Mouse (Mus musculus) lung, adult 10 weeks (tissue): Measurements from ENCODE around the gene Pla2g1b. TPM values are rescaled to one million over a fixed set of nuclear protein-coding genes. Genes with fewer than 3 reads are reported as not detected.

Experiments used
- polyA plus RNA-seq: library from polyadenylated mRNA; stranded (reverse); fragments of 350-450 nt; fragmentation: Illumina TruSeq; extraction: RNeasy Lipid Tissue Mini Kit (QIAGEN cat#74804); gene quantifications from one replicate; pipeline ENCODE4 v1.2.3, GENCODE M21; 2014; ENCODE audit warnings: low read depth, low replicate concordance; ENCODE audit not compliant: insufficient read depth

Gene Pla2g1b
- 47.4 TPM for polyA plus RNA-seq

DNA sequence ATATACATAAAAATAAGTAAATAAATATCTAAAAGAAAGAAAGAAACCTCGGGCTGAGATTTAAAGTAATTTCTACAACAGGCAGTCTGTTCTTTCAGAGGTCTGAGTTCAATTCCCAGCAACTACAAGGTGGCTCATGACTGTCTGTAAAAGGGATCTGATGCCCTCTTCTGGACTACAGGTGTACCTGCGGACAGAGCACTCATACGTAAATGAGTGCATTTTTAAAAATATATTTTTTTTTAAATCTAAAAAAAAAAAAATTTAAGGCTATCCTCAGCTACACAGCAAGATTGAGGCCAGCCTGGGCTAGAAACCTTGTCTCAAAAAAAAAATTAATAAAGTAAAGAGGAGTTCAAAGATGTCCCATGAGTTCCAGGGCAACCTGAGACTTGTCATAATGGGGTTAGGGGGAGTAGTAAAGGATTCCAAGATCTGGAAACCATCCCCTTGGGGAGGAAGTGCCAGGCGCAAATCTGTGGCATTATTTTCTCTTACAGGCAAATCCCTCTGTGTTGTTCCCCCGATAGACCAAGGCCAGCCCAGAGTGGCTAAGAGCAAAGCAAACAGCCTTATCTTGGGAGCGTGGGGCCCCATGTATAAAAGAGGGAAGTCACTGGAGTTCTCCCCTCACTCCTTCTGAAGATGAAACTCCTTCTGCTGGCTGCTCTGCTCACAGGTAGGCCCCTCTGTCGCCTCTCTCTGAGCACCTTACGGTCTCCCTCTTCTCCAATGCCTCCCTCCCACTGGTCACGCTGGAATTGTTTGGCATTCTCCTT is at the start of gene Pla2g1b:
TSS of gene Pla2g1b (plus strand) at position 621 of the 779 bp plus-strand sequence.

GRCm38 (mm10) chr5:115429359-115430186 is 36.5 kb upstream of the Pla2g1b start, which contains the start of gene Msi1:
Gene Msi1 (plus strand): TSS chr5:115429599.

GRCm38 (mm10) chr5:115483947-115484920 is 18.2 kb downstream of the Pla2g1b start, which contains the start of gene Sirt4:
Gene Sirt4 (minus strand): TSS chr5:115484725.

DNA sequence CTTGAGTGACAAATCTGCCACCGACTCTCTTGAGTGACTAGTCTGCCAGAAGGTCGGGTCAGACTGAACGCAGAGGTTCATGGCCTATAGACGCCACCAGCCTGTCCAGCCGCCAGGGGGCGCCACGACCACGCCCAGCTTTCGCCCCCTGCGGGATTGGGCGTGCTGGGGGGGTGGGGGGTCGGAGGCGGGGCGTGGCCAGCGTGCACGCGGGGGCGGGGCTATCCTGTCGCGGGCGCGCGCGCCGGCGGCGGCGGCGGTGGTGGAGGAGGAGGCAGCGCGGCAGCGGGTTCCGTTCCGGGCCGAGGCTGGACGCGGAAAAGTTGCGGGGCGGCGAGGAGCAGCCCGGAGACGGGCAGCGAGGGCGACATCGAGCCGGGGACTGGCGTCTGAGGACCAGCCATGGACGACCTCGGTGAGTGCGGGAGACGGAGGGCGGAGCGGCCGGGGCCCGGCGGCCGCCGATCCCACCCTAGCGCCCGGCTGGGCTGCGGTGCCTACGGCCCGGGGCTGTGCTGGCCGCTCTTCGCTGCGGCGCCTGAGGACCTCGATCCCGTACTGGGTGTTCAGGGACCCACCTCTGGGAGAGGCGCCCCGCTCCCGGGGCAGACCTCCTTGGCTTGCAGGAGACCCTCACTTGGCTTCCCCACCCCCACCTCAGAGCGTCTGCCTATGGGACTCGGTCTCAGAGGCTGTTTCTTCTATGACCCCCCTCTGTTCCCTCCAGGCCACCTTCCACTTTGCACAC is 40.6 kb downstream of the Pla2g1b start, which contains the start of gene Pxn:
TSS of gene Pxn (plus strand) at position 223 of the 748 bp plus-strand sequence.

Other genes starting within 250 kb of the Pla2g1b start
- gene Pop5, start 230.4 kb upstream of the Pla2g1b start, polyA plus RNA-seq = 94.8 TPM
- 74.2 TPM for gene Rnf10, start 193.4 kb upstream of the Pla2g1b start, polyA plus RNA-seq
- 12.6 TPM for gene Coq5, start 186.6 kb upstream of the Pla2g1b start, polyA plus RNA-seq
- 523 TPM for gene Dynll1, start 165.3 kb upstream of the Pla2g1b start, polyA plus RNA-seq
- 47.7 TPM for gene Srsf9, start 139.1 kb upstream of the Pla2g1b start, polyA plus RNA-seq
- 14.7 TPM for gene Gatc, start 125.1 kb upstream of the Pla2g1b start, polyA plus RNA-seq
- gene Triap1, start 125.0 kb upstream of the Pla2g1b start, polyA plus RNA-seq = 40.8 TPM
- 684 TPM for gene Cox6a1, start 117.3 kb upstream of the Pla2g1b start, polyA plus RNA-seq
- 0.30 TPM for gene Msi1, start 36.7 kb upstream of the Pla2g1b start, polyA plus RNA-seq
- gene Sirt4, start 18.5 kb downstream of the Pla2g1b start, polyA plus RNA-seq = 12.3 TPM
- 53.2 TPM for gene Pxn, start 40.4 kb downstream of the Pla2g1b start, polyA plus RNA-seq
- 1,495 TPM for gene Rplp0, start 93.2 kb downstream of the Pla2g1b start, polyA plus RNA-seq
- 15.6 TPM for gene Gcn1l1, start 99.0 kb downstream of the Pla2g1b start, polyA plus RNA-seq
- gene Rab35, start 165.6 kb downstream of the Pla2g1b start, polyA plus RNA-seq = 30.0 TPM